Mouse (Mus musculus) olfactory bulb, adult 2 months (tissue): ENCODE data around the gene Mtcl1.

Experiments used
- CTCF ChIP-seq: fragments of 200-500 bp; IDR thresholded peaks from 2 replicates; pipeline ENCODE4 v1.5.1; 2012; ENCODE audit warnings: low read depth, mild to moderate bottlenecking, low read length, moderate library complexity; ENCODE audit not compliant: insufficient read depth
- POLR2A ChIP-seq: fragments of 200-500 bp; IDR thresholded peaks from 2 replicates; pipeline ENCODE4 v1.6.1; 2012; ENCODE audit warnings: mild to moderate bottlenecking, low read depth, low read length, moderate library complexity; ENCODE audit not compliant: insufficient read depth

DNA sequence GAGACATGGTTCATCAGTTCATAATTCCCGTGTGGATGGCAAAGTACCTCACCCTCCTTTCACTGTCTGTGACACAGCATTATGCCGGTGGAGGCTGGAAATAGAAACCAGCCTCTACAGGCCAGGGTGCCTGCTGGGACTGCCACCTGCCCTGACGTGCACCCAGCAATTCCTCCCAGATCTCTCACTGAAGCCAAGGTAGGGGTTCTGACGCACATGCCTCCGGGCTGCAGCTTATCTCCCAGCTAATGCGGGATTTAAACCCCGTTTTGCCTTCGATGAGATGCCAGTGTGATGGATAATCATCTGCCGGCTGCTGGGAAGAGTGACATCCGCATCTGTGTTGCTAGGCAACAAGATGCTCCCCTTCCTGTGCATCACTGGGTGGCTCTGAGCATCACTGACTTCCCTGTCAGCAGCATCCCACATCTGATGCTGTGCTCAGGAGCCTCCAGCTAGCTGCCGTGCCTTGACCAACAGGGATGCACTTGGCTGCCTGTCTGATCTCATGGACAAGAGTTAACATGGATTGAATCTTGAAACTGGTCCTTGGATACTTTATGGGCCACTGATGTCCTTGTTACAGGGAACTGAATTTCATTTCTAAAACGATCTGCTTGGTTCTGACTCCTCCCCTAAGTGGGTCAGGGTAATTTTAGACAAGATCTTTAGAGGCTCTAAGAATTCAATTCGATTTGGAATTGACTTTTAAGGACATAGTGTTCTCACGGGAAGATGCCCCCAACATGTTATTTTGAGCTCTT lies 123.9 kb downstream of the Mtcl1 start:
- no peak for TF ChIP-seq POLR2A
- no peak for TF ChIP-seq CTCF
